Mouse (Mus musculus) embryonic facial prominence, embryonic 14.5 days (tissue): ENCODE measurements at regions not wholly inside any gene's neighbourhood (a gene's known extent, or its start where the extent isn't known, plus 50 kb on each side); places are given as distances from the start of the nearest gene placed in this dataset.

Experiments
- ATAC-seq: fragments of 200-750 bp; cut with Nextera tagmentation; 2 replicates; pipeline ENCODE4 v1.8.0; 2017; ENCODE audit warnings: low read depth, moderate number of reproducible peaks, moderate TSS enrichment
- DNase-seq: peaks from one replicate; pipeline ENCODE4 v3.0.0-alpha.2; 2015; ENCODE audit warnings: low spot score
- H3K27ac ChIP-seq: fragments of 300-500 bp; sonication (generic); replicated peaks from 2 replicates; pipeline ENCODE4 v1.5.1; 2014; ENCODE audit warnings: low read depth, mild to moderate bottlenecking, low read length, moderate library complexity
- H3K27me3 ChIP-seq: fragments of 300-500 bp; sonication (generic); replicated peaks from 2 replicates; pipeline ENCODE4 v1.6.1; 2014; ENCODE audit warnings: low read length; ENCODE audit not compliant: control insufficient read depth, insufficient read depth
- H3K36me3 ChIP-seq: fragments of 300-500 bp; sonication (generic); 2 replicates; pipeline ENCODE4 v1.6.1; 2014; ENCODE audit warnings: low read length, mixed read lengths; ENCODE audit not compliant: control insufficient read depth, insufficient read depth
- H3K4me1 ChIP-seq: fragments of 300-500 bp; sonication (generic); 2 replicates; pipeline ENCODE4 v1.6.1; 2014; ENCODE audit warnings: antibody characterized with exemption, low read length; ENCODE audit not compliant: control insufficient read depth, insufficient read depth
- H3K4me2 ChIP-seq: fragments of 300-500 bp; sonication (generic); 2 replicates; pipeline ENCODE4 v1.6.1; 2014; ENCODE audit warnings: low read depth, mild to moderate bottlenecking, low read length, moderate library complexity, mixed read lengths
- H3K4me3 ChIP-seq: fragments of 300-500 bp; sonication (generic); 2 replicates; pipeline ENCODE4 v1.5.1; 2014; ENCODE audit warnings: low read depth, mild to moderate bottlenecking, low read length
- H3K9ac ChIP-seq: fragments of 300-500 bp; sonication (generic); 2 replicates; pipeline ENCODE4 v1.6.1; 2014; ENCODE audit warnings: low read depth, mild to moderate bottlenecking, low read length, moderate library complexity, mixed read lengths
- H3K9me3 ChIP-seq: fragments of 300-500 bp; sonication (generic); 2 replicates; pipeline ENCODE4 v1.6.1; 2016; ENCODE audit warnings: low read length; ENCODE audit not compliant: control insufficient read depth
- WGBS: fragments of 180-500 bp; shearing (Covaris S2); extraction: QIAGEN DNeasy Blood & Tissue Kit; methylation state at CpG from one replicate; pipeline ENCODE4 v1.1.7; 2014; 5-methylcytosine and 5-hydroxymethylcytosine counted together

- Histone ChIP-seq H3K4me3 (no peak overlapping the region), H3K9ac (no peak overlapping the region), H3K4me1 (no peaks in the 10 kb centered on the region), H3K36me3 (no peaks in the 10 kb centered on the region), H3K9me3 (no peaks in the 10 kb centered on the region), H3K27me3 (no peaks in the 10 kb centered on the region), H3K4me2 (no peak overlapping the region), H3K27ac (no peak overlapping the region)
- ATAC-seq (no peak), DNase-seq (no peak)
- 58% methylated on average over 3 of the region's 3 CpGs for WGBS
Measured at GRCm38 (mm10) chr6:95997741-95998140, 115.2 kb upstream of the Fam19a1 start.

- Histone ChIP-seq H3K36me3 (no peaks in the 10 kb centered on the region), H3K4me1 (no peaks in the 10 kb centered on the region), H3K9me3 (no peaks in the 10 kb centered on the region), H3K4me2 (no peak overlapping the region), H3K27me3 (no peaks in the 10 kb centered on the region), H3K4me3 (no peak overlapping the region), H3K9ac (no peak overlapping the region), H3K27ac (no peak overlapping the region)
- ATAC-seq (no peak), DNase-seq (no peak)
- 87% methylated on average over 5 of the region's 5 CpGs for WGBS
Measured at GRCm38 (mm10) chr6:95999441-95999840, 113.5 kb upstream of the Fam19a1 start.

- no peak overlapping the region for H3K4me3 ChIP-seq
- no peaks in the 10 kb centered on the region for H3K4me1 ChIP-seq
- no peak overlapping the region for H3K27ac ChIP-seq
- 83% methylated on average over 10 of the region's 10 CpGs for WGBS
- H3K9me3 ChIP-seq, result no peaks in the 10 kb centered on the region
- DNase-seq (no peak), ATAC-seq (no peak)
- H3K4me2 ChIP-seq, result no peak overlapping the region
- H3K9ac ChIP-seq, result no peak overlapping the region
- H3K36me3 ChIP-seq, result no peaks in the 10 kb centered on the region
- no peaks in the 10 kb centered on the region for H3K27me3 ChIP-seq
Measured at GRCm38 (mm10) chr6:96000011-96000476, 112.9 kb upstream of the Fam19a1 start.

GRCm38 (mm10) chr6:96011299-96011698, 101.7 kb upstream of the Fam19a1 start:
- no peak for ATAC-seq
- no peak overlapping the region for H3K27ac ChIP-seq
- no peaks in the 10 kb centered on the region for H3K4me1 ChIP-seq

GRCm38 (mm10) chr6:96028022-96028704, 84.8 kb upstream of the Fam19a1 start:
- Histone ChIP-seq H3K36me3 (no peaks in the 10 kb centered on the region), H3K4me2 (no peak overlapping the region), H3K4me3 (no peak overlapping the region), H3K27me3 (no peaks in the 10 kb centered on the region), H3K9ac (no peak overlapping the region), H3K4me1 (no peaks in the 10 kb centered on the region), H3K27ac (no peak overlapping the region), H3K9me3 (0 out of 2 replicates have a peak, but pooled peaks cover 2% of the 10 kb centered on the region)
- DNase-seq (peak; percentile 20), ATAC-seq (no peak)
- WGBS, result 68% methylated on average over 7 of the region's 7 CpGs

More at GRCm38 (mm10) chr6:96011299-96011698, 101.7 kb upstream of the Fam19a1 start:
- H3K36me3 ChIP-seq, result no peaks in the 10 kb centered on the region
- H3K9ac ChIP-seq, result no peak overlapping the region
- H3K27me3 ChIP-seq, result no peaks in the 10 kb centered on the region
- H3K4me3 ChIP-seq, result no peak overlapping the region
- H3K4me2 ChIP-seq, result no peak overlapping the region
- no peak for DNase-seq
- 82% methylated on average over 5 of the region's 5 CpGs for WGBS
- H3K9me3 ChIP-seq, result no peaks in the 10 kb centered on the region

- Histone ChIP-seq H3K36me3 (no peaks in the 10 kb centered on the region), H3K4me1 (no peaks in the 10 kb centered on the region), H3K27me3 (no peaks in the 10 kb centered on the region), H3K9me3 (no peaks in the 10 kb centered on the region), H3K4me3 (no peak overlapping the region), H3K4me2 (no peak overlapping the region), H3K27ac (no peak overlapping the region), H3K9ac (no peak overlapping the region)
- ATAC-seq (no peak), DNase-seq (no peak)
- WGBS, result 65% methylated on average over 4 of the region's 4 CpGs
Measured at GRCm38 (mm10) chr6:96043711-96044110, 69.2 kb upstream of the Fam19a1 start.

- 88% methylated on average over 4 of the region's 4 CpGs for WGBS
- Histone ChIP-seq H3K27me3 (no peaks in the 10 kb centered on the region), H3K36me3 (no peaks in the 10 kb centered on the region), H3K9ac (no peak overlapping the region), H3K9me3 (no peaks in the 10 kb centered on the region), H3K4me3 (no peak overlapping the region), H3K4me1 (no peaks in the 10 kb centered on the region), H3K4me2 (no peak overlapping the region), H3K27ac (no peak overlapping the region)
- ATAC-seq (no peak), DNase-seq (no peak)
Measured at GRCm38 (mm10) chr6:96053476-96053875, 59.5 kb upstream of the Fam19a1 start.

- DNase-seq (no peak), ATAC-seq (no peak)
- no peaks in the 10 kb centered on the region for H3K9me3 ChIP-seq
- no peaks in the 10 kb centered on the region for H3K36me3 ChIP-seq
- H3K4me1 ChIP-seq, result no peaks in the 10 kb centered on the region
- no peak overlapping the region for H3K4me3 ChIP-seq
- no peak overlapping the region for H3K9ac ChIP-seq
- no peak overlapping the region for H3K4me2 ChIP-seq
- no peaks in the 10 kb centered on the region for H3K27me3 ChIP-seq
- H3K27ac ChIP-seq, result no peak overlapping the region
- 74% methylated on average over 2 of the region's 2 CpGs for WGBS
Measured at GRCm38 (mm10) chr6:96057011-96057410, 55.9 kb upstream of the Fam19a1 start.

- ATAC-seq, result no peak
- H3K9me3 ChIP-seq, result no peaks in the 10 kb centered on the region
Measured at GRCm38 (mm10) chr6:96057575-96058159, 55.3 kb upstream of the Fam19a1 start.

More at GRCm38 (mm10) chr6:96057575-96058159, 55.3 kb upstream of the Fam19a1 start:
- Histone ChIP-seq H3K9ac (no peak overlapping the region), H3K36me3 (no peaks in the 10 kb centered on the region), H3K27ac (no peak overlapping the region), H3K4me1 (no peaks in the 10 kb centered on the region), H3K4me3 (no peak overlapping the region), H3K27me3 (no peaks in the 10 kb centered on the region), H3K4me2 (no peak overlapping the region)
- no peak for DNase-seq
- 90% methylated on average over 5 of the region's 5 CpGs for WGBS
